In genomic region chr14:61097974-61098625, GRCm38 (mm10) we compare ENCODE assay signal across 12 mouse cellular contexts. TPM values are rescaled to one million over a fixed set of nuclear protein-coding genes. Genes with fewer than 3 reads are reported as not detected.
DNase-seq lines count a peak whose midpoint lies in the region; ATAC-seq lines count a peak whose summit lies in the region.
"Had no signal": no experiment of that assay in that cellular context is flagged by ENCODE, and none has a peak within 500 bp of the region (broad histone marks: within the 10 kb centered on the region; RNA-seq: fewer than 3 reads in every experiment).

No protein-coding gene starts in this region.

- no peaks in the 10 kb centered on the region for H3K9me3 ChIP-seq in embryonic facial prominence, embryonic 14.5 days (ENCODE audit: control insufficient read depth, low read length)
- H3K9me3 ChIP-seq in embryonic facial prominence, embryonic 10.5 days: no peaks in the 10 kb centered on the region
- H3K9me3 ChIP-seq: midbrain, embryonic 13.5 days had no signal

- WGBS in embryonic facial prominence, embryonic 14.5 days: 77% methylated on average over 12 of the region's 12 CpGs
- WGBS in embryonic facial prominence, embryonic 10.5 days: 82% methylated on average over 12 of the region's 12 CpGs

- H3K27ac ChIP-seq in embryonic facial prominence, embryonic 14.5 days (replicated peaks; ENCODE audit: low read depth, low read length): no peak overlapping the region
- H3K27ac ChIP-seq in embryonic facial prominence, embryonic 10.5 days (replicated peaks): no peak overlapping the region
- H3K27ac ChIP-seq: heart, adult 2 months; midbrain, embryonic 13.5 days had no signal

- H3K4me1 ChIP-seq in embryonic facial prominence, embryonic 14.5 days (ENCODE audit: control insufficient read depth, insufficient read depth, low read length): no peaks in the 10 kb centered on the region
- no peaks in the 10 kb centered on the region for H3K4me1 ChIP-seq in embryonic facial prominence, embryonic 10.5 days
- H3K4me1 ChIP-seq: midbrain, embryonic 13.5 days had no signal

- no peak overlapping the region for H3K9ac ChIP-seq in embryonic facial prominence, embryonic 14.5 days (ENCODE audit: low read depth, low read length)
- H3K9ac ChIP-seq: midbrain, embryonic 13.5 days had no signal

- intact Hi-C loops in heart, postnatal 36 days (cut with DNase I): loop anchor here (2.0 kb wide), 1 partner anchor 55 kb away; no protein-coding TSS in a partner anchor

- no peaks in the 10 kb centered on the region for H3K27me3 ChIP-seq in embryonic facial prominence, embryonic 14.5 days (replicated peaks; ENCODE audit: control insufficient read depth, insufficient read depth, low read length)
- no peaks in the 10 kb centered on the region for H3K27me3 ChIP-seq in embryonic facial prominence, embryonic 10.5 days (replicated peaks; ENCODE audit: low read depth, poor library complexity, severe bottlenecking)
- H3K27me3 ChIP-seq: midbrain, embryonic 13.5 days had no signal

- no peaks in the 10 kb centered on the region for H3K36me3 ChIP-seq in embryonic facial prominence, embryonic 14.5 days (ENCODE audit: control insufficient read depth, insufficient read depth, low read length)
- H3K36me3 ChIP-seq in embryonic facial prominence, embryonic 10.5 days (replicated peaks): no peaks in the 10 kb centered on the region
- H3K36me3 ChIP-seq: midbrain, embryonic 13.5 days had no signal

- no peak overlapping the region for H3K4me2 ChIP-seq in embryonic facial prominence, embryonic 14.5 days (ENCODE audit: low read depth, low read length)
- H3K4me2 ChIP-seq: midbrain, embryonic 13.5 days had no signal

- no peak overlapping the region for H3K4me3 ChIP-seq in embryonic facial prominence, embryonic 14.5 days (ENCODE audit: low read depth, low read length)
- no peak overlapping the region for H3K4me3 ChIP-seq in embryonic facial prominence, embryonic 10.5 days
- H3K4me3 ChIP-seq: heart, adult 2 months; midbrain, embryonic 13.5 days had no signal

- peak; percentile 48 for DNase-seq in embryonic facial prominence, embryonic 14.5 days (ENCODE audit: low spot score)
- DNase-seq in embryonic facial prominence, embryonic 10.5 days (ENCODE audit: low spot score): no peak
- peak; percentile 26 to 41 for DNase-seq in heart, adult 18-20 months
- DNase-seq in heart, postnatal 36 days: peak; percentile 9 to 36
- peak; percentile 44 for DNase-seq in lung, postnatal 14 days
- no peak for DNase-seq in thymus, postnatal 14 days
- DNase-seq: right cerebral cortex, postnatal 25 days had no signal

- ATAC-seq in embryonic facial prominence, embryonic 14.5 days (ENCODE audit: low read depth): no peak; the same call in 1 of the 2 replicates
- ATAC-seq in megakaryocyte progenitor cell, adult 5-6 weeks (replicated peaks; ENCODE audit: poor library complexity): no peak
- ATAC-seq in erythroblast, adult 5-6 weeks (replicated peaks; ENCODE audit: low FRiP score, poor library complexity, severe bottlenecking): no peak
- ATAC-seq: intestine, postnatal 0 days; midbrain, embryonic 13.5 days had no signal

RNA-seq across cellular contexts. Expression of gene Sacs, which starts 40.2 kb away (rescaled TPM):
- polyA plus RNA-seq in embryonic facial prominence, embryonic 14.5 days (2014; fragmentation: Nextera tagmentation; extraction: Ambion mirVana): 5.0 and 5.2 TPM in 2 replicates
- polyA plus RNA-seq in embryonic facial prominence, embryonic 10.5 days (2016; fragmentation: Nextera tagmentation; extraction: Ambion mirVana): 2.3 and 2.8 TPM in 2 replicates
- total RNA-seq in heart, adult 18-20 months (2021): 10 to 100 TPM; 20.9 to 21.0 TPM
- total RNA-seq in heart, postnatal 36 days (2021): 10 to 100 TPM; 27.0 to 31.9 TPM
- total RNA-seq in megakaryocyte progenitor cell, adult 5-6 weeks (2015): 15.2 and 20.8 TPM in 2 replicates
- total RNA-seq in megakaryocyte progenitor cell, adult 5-6 weeks (2017): 11.0 and 18.1 TPM in 2 replicates
- 4.4 and 5.4 TPM in 2 replicates for total RNA-seq in erythroblast, adult 5-6 weeks (2015; ENCODE audit: low replicate concordance)
- total RNA-seq in erythroblast, adult 5-6 weeks (2017; ENCODE audit: low replicate concordance): 7.1 and 7.6 TPM in 2 replicates

RNA-seq across cellular contexts. Expression of gene Tnfrsf19, which starts 51.8 kb away (rescaled TPM):
- polyA plus RNA-seq in embryonic facial prominence, embryonic 14.5 days (2014; fragmentation: Nextera tagmentation; extraction: Ambion mirVana): 94.1 and 99.9 TPM in 2 replicates
- 37.2 and 41.4 TPM in 2 replicates for polyA plus RNA-seq in embryonic facial prominence, embryonic 10.5 days (2016; fragmentation: Nextera tagmentation; extraction: Ambion mirVana)
- 1 to 10 TPM; 2.8 to 3.2 TPM for total RNA-seq in heart, adult 18-20 months (2021)
- 1 to 10 TPM; 2.4 to 6.2 TPM for total RNA-seq in heart, postnatal 36 days (2021)
- total RNA-seq in megakaryocyte progenitor cell, adult 5-6 weeks (2015): not detected in 2 replicates
- 0.12 and 0.14 TPM in 2 replicates for total RNA-seq in megakaryocyte progenitor cell, adult 5-6 weeks (2017)
- 0.19 TPM in 1 of 2 replicates, not detected in the other for total RNA-seq in erythroblast, adult 5-6 weeks (2015; ENCODE audit: low replicate concordance)
- total RNA-seq in erythroblast, adult 5-6 weeks (2017; ENCODE audit: low replicate concordance): 0.14 and 0.17 TPM in 2 replicates

Comparison
In these comparisons a context has a peak if more than half of its experiments do, and no peak if none do; other contexts are left out.
1. DNase-seq: peak in embryonic facial prominence, embryonic 14.5 days (single experiment), heart, adult 18-20 months (2 of 2), heart, postnatal 36 days (2 of 2) and lung, postnatal 14 days (single experiment); none in embryonic facial prominence, embryonic 10.5 days (single experiment) and thymus, postnatal 14 days (single experiment).